Mouse (Mus musculus) gastrocnemius, postnatal 4 days (tissue): ENCODE results near the gene Cdc16. TPM values are rescaled to one million over a fixed set of nuclear protein-coding genes. Genes with fewer than 3 reads are reported as not detected.

Source experiments
- DNase-seq, 2 experiments: peaks; one replicate each; pipeline ENCODE4 v3.0.0; 2021 to 2022; ENCODE audit warnings: low spot score in 2 of 2, mixed read lengths in 2 of 2
- total RNA-seq, 2 experiments: library from RNA; stranded (reverse); gene quantifications; 2 replicates each; pipeline ENCODE4 v1.2.3; 2021

Gene Cdc16
- total RNA-seq, 2 experiments from 2014 or later = 63.6 to 70.9 TPM

GRCm38 (mm10) chr8:13797676-13798075 lies 40.2 kb downstream of the Cdc16 start:
- no peak for DNase-seq

DNA sequence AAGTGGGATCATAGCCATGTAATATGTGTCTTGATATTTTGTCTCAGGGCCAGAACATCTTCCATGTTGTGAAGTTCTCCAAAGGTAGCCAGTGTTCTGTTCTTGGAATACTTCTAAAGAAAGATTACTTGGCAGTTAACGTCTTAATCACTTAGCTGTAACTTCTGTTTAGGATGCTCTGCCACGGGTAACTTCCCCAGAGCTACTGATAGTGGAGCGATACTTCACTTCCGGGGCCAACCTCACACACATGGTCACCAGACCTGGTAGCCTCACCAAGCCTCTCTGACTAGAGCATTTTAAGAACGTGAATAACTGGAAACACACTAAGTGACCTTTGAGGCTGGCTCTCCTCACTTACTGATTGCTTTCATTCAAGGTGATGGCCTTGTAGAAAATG lies 42.1 kb downstream of the Cdc16 start:
- DNase-seq = no peak

DNA sequence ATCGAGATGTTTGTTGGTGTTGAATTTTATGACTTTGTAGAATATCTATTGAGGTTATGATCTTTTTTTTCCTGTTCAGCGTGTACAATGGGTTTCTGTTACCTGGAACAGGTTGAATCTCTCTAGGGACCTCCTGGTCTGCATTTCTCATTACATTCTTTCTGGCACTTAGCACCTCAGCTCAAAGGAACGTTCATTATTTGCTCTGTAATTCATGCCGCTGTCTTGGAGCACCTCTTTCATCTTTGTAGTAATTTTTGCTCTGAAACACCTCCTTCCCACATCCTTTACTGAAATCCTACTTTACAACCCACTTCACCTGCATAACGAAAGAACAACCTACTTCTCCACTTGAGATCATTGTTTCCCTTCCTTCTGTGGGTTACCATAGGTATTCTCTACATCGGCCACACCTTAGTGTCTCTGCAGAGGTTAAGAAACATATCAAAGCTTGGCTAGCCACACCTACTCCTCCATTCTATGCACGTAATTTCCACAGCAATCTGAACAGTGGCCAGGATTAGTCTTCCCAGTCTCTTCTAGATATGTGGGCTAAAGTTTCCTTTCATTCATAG lies 71.2 kb downstream of the Cdc16 start:
- no peak for DNase-seq

Other genes with a start within 250 kb of the Cdc16 start
- under 1 TPM in 1 of 2 experiments, not detected in 1; 0.26 TPM for gene 1700029H14Rik, start 195.2 kb upstream of the Cdc16 start, total RNA-seq
- gene Rasa3, start 80.1 kb upstream of the Cdc16 start, total RNA-seq = 10 to 100 TPM; 41.5 to 43.1 TPM
- not detected for gene Cfap97d2, start 51.8 kb upstream of the Cdc16 start, total RNA-seq
- 10 to 100 TPM; 17.9 to 21.5 TPM for gene Upf3a, start 27.9 kb downstream of the Cdc16 start, total RNA-seq
- not detected for gene AF366264, start 80.7 kb downstream of the Cdc16 start, total RNA-seq
- 10 to 100 TPM; 17.1 to 19.1 TPM for gene Champ1, start 112.0 kb downstream of the Cdc16 start, total RNA-seq
- 10 to 100 TPM; 13.9 to 19.1 TPM for gene Coprs, start 132.6 kb downstream of the Cdc16 start, total RNA-seq